Mouse (Mus musculus) liver, embryonic 12.5 days (tissue): ENCODE measurements around the gene Nit1. TPM values are rescaled to one million over a fixed set of nuclear protein-coding genes. Genes with fewer than 3 reads are reported as not detected.
"Not testable (repeated sequence)": the region's sequence is repeated elsewhere in the genome, so short reads cannot be mapped to it uniquely, and the experiment has no call there.

ENCODE experiments used
- ATAC-seq: fragments of 200-750 bp; cut with Nextera tagmentation; 2 replicates; pipeline ENCODE4 v1.8.0; 2017; ENCODE audit warnings: moderate number of reproducible peaks, mild to moderate bottlenecking, moderate library complexity
- H3K27ac ChIP-seq: fragments of 300-500 bp; sonication (generic); 2 replicates; pipeline ENCODE4 v1.5.1; 2016; ENCODE audit warnings: mild to moderate bottlenecking
- H3K27me3 ChIP-seq: fragments of 300-500 bp; sonication (generic); replicated peaks from 2 replicates; pipeline ENCODE4 v1.6.1; 2016; ENCODE audit warnings: mild to moderate bottlenecking, moderate library complexity
- H3K36me3 ChIP-seq: fragments of 300-500 bp; sonication (generic); 2 replicates; pipeline ENCODE4 v1.6.1; 2016; ENCODE audit warnings: mild to moderate bottlenecking, moderate library complexity
- H3K4me1 ChIP-seq: fragments of 300-500 bp; sonication (generic); 2 replicates; pipeline ENCODE4 v1.6.1; 2016
- H3K4me2 ChIP-seq: fragments of 300-500 bp; sonication (generic); 2 replicates; pipeline ENCODE4 v1.6.1; 2016; ENCODE audit warnings: mild to moderate bottlenecking, moderate library complexity
- H3K4me3 ChIP-seq: fragments of 300-500 bp; sonication (generic); 2 replicates; pipeline ENCODE4 v1.5.1; 2016; ENCODE audit warnings: mild to moderate bottlenecking, moderate library complexity
- H3K9ac ChIP-seq: fragments of 300-500 bp; sonication (generic); 2 replicates; pipeline ENCODE4 v1.6.1; 2016; ENCODE audit warnings: mild to moderate bottlenecking, moderate library complexity
- H3K9me3 ChIP-seq: fragments of 300-500 bp; sonication (generic); replicated peaks from 2 replicates; pipeline ENCODE4 v1.6.1; 2016; ENCODE audit warnings: mild to moderate bottlenecking, moderate library complexity
- WGBS: fragments of 180-500 bp; shearing (Covaris S2); methylation state at CpG from one replicate; pipeline ENCODE4 v1.1.7; 2016; ENCODE audit not compliant: insufficient replicate concordance; 5-methylcytosine and 5-hydroxymethylcytosine counted together
- polyA plus RNA-seq: library from polyadenylated mRNA; unstranded; fragments of >200 nt; fragmentation: Nextera tagmentation; extraction: Ambion mirVana; gene quantifications from 2 replicates; pipeline ENCODE4 v1.2.1, GENCODE M21; 2016

Nit1 gene
- polyA plus RNA-seq, 1 experiment from 2014 or later, result 25.3 TPM

GRCm38 (mm10) chr1:171321415-171321814, 24.0 kb downstream of the Nit1 start:
- Histone ChIP-seq H3K27ac (no peak overlapping the region), H3K4me2 (no peak overlapping the region), H3K36me3 (peaks cover 19% of the 10 kb centered on the region; the same call in 1 of the 2 replicates), H3K4me1 (peaks cover 16% of the 10 kb centered on the region), H3K9me3 (no peaks in the 10 kb centered on the region), H3K4me3 (no peak overlapping the region), H3K27me3 (no peaks in the 10 kb centered on the region), H3K9ac (no peak overlapping the region)
- ATAC-seq, result no peak

- H3K4me2 ChIP-seq, result no peak overlapping the region
- peaks cover 9% of the 10 kb centered on the region; the same call in 1 of the 2 replicates for H3K36me3 ChIP-seq
- no peak overlapping the region for H3K4me3 ChIP-seq
- no peaks in the 10 kb centered on the region for H3K27me3 ChIP-seq
- no peak overlapping the region for H3K9ac ChIP-seq
- peaks cover 6% of the 10 kb centered on the region for H3K4me1 ChIP-seq
- H3K9me3 ChIP-seq, result no peaks in the 10 kb centered on the region
- no peak for ATAC-seq
- 46% methylated on average over 5 of the region's 5 CpGs for WGBS
- no peak overlapping the region for H3K27ac ChIP-seq
Measured at GRCm38 (mm10) chr1:171320151-171320550, 25.3 kb downstream of the Nit1 start.

- no peaks in the 10 kb centered on the region for H3K9me3 ChIP-seq
- H3K4me1 ChIP-seq, result peaks cover 6% of the 10 kb centered on the region
- no peak overlapping the region for H3K4me2 ChIP-seq
- H3K36me3 ChIP-seq, result peaks cover 6% of the 10 kb centered on the region; the same call in 1 of the 2 replicates
- WGBS, result 34% methylated on average over 7 of the region's 7 CpGs
- no peak overlapping the region for H3K27ac ChIP-seq
- H3K9ac ChIP-seq, result no peak overlapping the region
- no peak for ATAC-seq
- H3K4me3 ChIP-seq, result no peak overlapping the region
- no peaks in the 10 kb centered on the region for H3K27me3 ChIP-seq
Measured at GRCm38 (mm10) chr1:171319748-171320147, 25.7 kb downstream of the Nit1 start.

- ATAC-seq, result no peak
- H3K9me3 ChIP-seq, result no peaks in the 10 kb centered on the region
- H3K27me3 ChIP-seq, result peaks cover 20% of the 10 kb centered on the region; the same call in 1 of the 2 replicates
- H3K4me3 ChIP-seq, result no peak overlapping the region
- H3K36me3 ChIP-seq, result no peaks in the 10 kb centered on the region
- H3K9ac ChIP-seq, result no peak overlapping the region
- no peak overlapping the region for H3K4me2 ChIP-seq
- no peak overlapping the region for H3K27ac ChIP-seq
- 38% methylated on average over 2 of the region's 2 CpGs for WGBS
- no peaks in the 10 kb centered on the region for H3K4me1 ChIP-seq
Measured at GRCm38 (mm10) chr1:171309321-171309720, 36.1 kb downstream of the Nit1 start.

DNA sequence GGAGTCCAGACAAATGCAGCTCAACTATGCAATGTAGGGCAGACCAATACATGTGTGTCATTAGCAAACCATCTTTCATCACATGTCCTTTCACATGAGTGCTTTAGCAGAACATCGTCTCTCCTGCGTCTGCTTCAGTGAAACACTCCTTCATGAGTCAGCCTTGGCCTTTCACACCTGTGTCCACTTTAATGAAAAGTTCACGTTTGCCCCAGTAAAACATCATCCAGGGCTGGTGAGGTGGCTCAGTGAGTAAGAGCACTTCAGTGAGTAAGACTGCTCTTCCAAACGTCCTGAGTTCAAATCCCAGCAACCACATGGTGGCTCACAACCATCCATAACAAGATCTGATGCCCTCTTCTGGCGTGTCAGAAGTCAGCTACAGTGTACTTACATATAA, 39.3 kb downstream of the Nit1 start:
- not testable (repeated sequence) for H3K9me3 ChIP-seq, H3K36me3 ChIP-seq, H3K4me3 ChIP-seq, H3K9ac ChIP-seq, H3K27ac ChIP-seq, H3K4me2 ChIP-seq, H3K4me1 ChIP-seq, ATAC-seq
- peaks cover 20% of the 10 kb centered on the region; the same call in 1 of the 2 replicates for H3K27me3 ChIP-seq
- WGBS, result 56% methylated on average over 5 of the region's 5 CpGs

GRCm38 (mm10) chr1:171298226-171298625, 47.2 kb downstream of the Nit1 start:
- 42% methylated on average over 3 of the region's 3 CpGs for WGBS
- Histone ChIP-seq H3K4me2 (no peak overlapping the region), H3K9me3 (no peaks in the 10 kb centered on the region), H3K27me3 (peaks cover 36% of the 10 kb centered on the region), H3K9ac (no peak overlapping the region), H3K4me3 (no peak overlapping the region), H3K36me3 (no peaks in the 10 kb centered on the region), H3K4me1 (peaks cover 11% of the 10 kb centered on the region), H3K27ac (no peak overlapping the region)
- no peak for ATAC-seq

DNA sequence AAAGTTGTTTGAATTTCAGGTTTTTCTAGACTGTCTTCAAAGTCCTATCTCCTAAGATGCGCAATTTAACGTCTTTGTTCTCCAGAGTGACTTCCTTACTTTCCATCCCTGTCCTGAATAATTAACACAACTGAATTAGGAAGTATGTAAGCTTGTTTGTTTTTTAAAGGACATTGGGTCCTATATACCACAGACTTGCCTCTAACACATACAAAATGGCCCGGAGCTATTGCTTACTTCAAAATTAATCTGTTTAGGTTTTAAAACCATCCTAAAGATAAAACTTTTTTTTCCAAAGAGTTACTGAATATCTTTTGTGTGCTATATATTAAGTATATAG, 50.4 kb downstream of the Nit1 start:
- Histone ChIP-seq H3K36me3 (peaks cover 23% of the 10 kb centered on the region), H3K4me3 (peak overlapping the region; percentile 82), H3K27ac (peak overlapping the region; percentile 88), H3K9me3 (no peaks in the 10 kb centered on the region), H3K9ac (peak overlapping the region; percentile 80; the same call in 1 of the 2 replicates), H3K4me2 (peak overlapping the region; percentile 68), H3K4me1 (peaks cover 30% of the 10 kb centered on the region), H3K27me3 (peaks cover 36% of the 10 kb centered on the region)
- WGBS, result 11% methylated on average over 3 of the region's 3 CpGs
- ATAC-seq, result no peak

DNA sequence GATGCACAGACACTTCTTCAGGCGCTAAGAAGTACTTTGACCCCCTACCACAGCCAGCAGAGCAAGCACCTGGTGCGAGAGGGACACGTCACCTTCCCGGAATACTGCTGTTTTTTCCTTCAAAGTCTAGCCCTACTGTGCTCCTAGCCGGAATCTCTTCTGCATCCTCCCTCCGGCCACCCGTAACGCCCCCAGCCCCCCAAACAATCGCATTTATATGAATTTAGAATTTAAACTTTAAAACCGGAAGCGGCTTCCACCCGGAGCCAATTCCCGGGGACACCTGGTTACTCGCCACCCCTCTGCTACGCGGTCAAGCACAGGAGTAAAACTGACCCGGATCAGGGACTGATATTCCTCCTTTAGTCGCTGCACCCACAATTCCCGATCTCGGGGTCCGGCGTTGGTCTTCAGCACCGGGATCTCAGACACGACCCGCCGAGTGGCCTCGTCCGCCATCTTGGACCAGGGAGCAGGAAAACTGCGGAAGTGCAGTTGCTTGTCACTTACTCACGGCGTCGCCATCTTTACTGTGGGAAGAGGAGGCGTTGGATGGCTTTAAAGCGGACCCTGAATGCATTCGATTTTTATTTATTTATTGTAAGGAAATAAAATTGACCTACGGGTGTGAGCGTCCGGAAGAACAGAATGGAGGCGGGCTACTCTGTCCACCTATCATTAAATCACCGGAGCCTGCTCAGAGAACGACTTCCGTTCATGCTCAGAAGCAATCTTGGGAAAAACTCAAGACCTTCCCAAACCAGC, 51.0 kb downstream of the Nit1 start, which contains the start of gene Ufc1:
TSS of gene Ufc1 (minus strand) at position 727 of the 765 bp plus-strand sequence.
- Histone ChIP-seq H3K27ac (peak within 1 kb of the TSS; percentile 88), H3K9me3 (no peaks in the 10 kb centered on the region), H3K4me1 (peaks cover 30% of the 10 kb centered on the region), H3K36me3 (peaks cover 29% of the 10 kb centered on the region), H3K4me3 (peak within 1 kb of the TSS; percentile 82), H3K4me2 (peak within 1 kb of the TSS; percentile 68), H3K27me3 (peaks cover 36% of the 10 kb centered on the region), H3K9ac (peak within 1 kb of the TSS; percentile 80)
- ATAC-seq, result peak; percentile 68
- WGBS, result under 1% methylated on average over 42 of the region's 42 CpGs

DNA sequence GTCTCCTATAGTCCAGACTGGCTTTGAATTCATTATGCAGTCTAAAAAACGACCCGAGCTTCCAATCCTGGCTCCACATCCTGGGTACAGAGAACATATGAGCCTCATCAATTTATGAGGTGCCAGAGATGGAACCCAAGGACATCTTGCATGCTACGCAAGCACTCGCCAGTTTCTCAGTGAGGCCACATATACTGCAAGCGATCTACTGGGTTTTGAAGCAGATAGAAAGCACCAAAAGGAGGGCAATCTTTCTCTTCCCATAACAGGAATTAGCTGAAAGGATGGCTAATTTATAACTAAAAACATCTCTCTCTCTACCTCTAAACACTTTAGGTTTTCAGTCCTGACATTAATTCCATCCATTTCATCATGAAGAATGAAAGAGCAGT, 51.5 kb downstream of the Nit1 start:
- 40% methylated on average over 5 of the region's 5 CpGs for WGBS
- peak overlapping the region; percentile 88 for H3K27ac ChIP-seq
- H3K27me3 ChIP-seq, result peaks cover 34% of the 10 kb centered on the region
- peaks cover 35% of the 10 kb centered on the region for H3K36me3 ChIP-seq
- ATAC-seq, result no peak
- no peaks in the 10 kb centered on the region for H3K9me3 ChIP-seq
- H3K4me1 ChIP-seq, result peaks cover 30% of the 10 kb centered on the region
- H3K9ac ChIP-seq, result peak overlapping the region; percentile 80
- H3K4me2 ChIP-seq, result peak overlapping the region; percentile 68
- H3K4me3 ChIP-seq, result peak overlapping the region; percentile 82

DNA sequence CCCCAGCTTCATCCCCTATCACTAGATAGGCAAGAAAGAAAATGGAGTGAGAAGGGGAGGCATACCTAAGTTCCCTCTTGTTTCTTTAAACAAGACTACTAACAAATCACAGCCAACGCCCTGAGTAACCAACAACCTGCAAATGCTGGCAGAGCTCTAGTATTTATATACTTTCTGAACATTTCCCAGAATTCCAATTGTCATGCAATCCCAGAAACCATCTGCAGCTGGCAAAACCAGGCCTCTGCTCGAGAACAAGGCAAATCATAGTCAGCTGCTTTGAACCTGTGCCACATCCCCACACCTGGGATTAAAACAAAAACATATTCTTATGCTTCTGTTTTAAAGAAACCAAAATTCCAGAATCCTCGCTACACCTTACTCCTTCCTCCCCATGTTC, 52.1 kb downstream of the Nit1 start:
- WGBS, result 84% methylated on average over 3 of the region's 3 CpGs
- Histone ChIP-seq H3K4me1 (peaks cover 35% of the 10 kb centered on the region), H3K27ac (no peak overlapping the region), H3K9me3 (no peaks in the 10 kb centered on the region), H3K4me2 (peak overlapping the region; percentile 68), H3K36me3 (peaks cover 40% of the 10 kb centered on the region), H3K9ac (no peak overlapping the region), H3K4me3 (peak overlapping the region; percentile 82), H3K27me3 (peaks cover 29% of the 10 kb centered on the region)
- no peak for ATAC-seq

GRCm38 (mm10) chr1:171288328-171288727, 57.1 kb downstream of the Nit1 start:
- Histone ChIP-seq H3K4me3 (peak overlapping the region; percentile 91), H3K4me2 (peak overlapping the region; percentile 88), H3K9ac (peak overlapping the region; percentile 97; the same call in 1 of the 2 replicates), H3K4me1 (peaks cover 66% of the 10 kb centered on the region), H3K27ac (peak overlapping the region; percentile 76), H3K36me3 (peaks cover 77% of the 10 kb centered on the region), H3K27me3 (no peaks in the 10 kb centered on the region), H3K9me3 (no peaks in the 10 kb centered on the region)
- 56% methylated on average over 4 of the region's 4 CpGs for WGBS
- ATAC-seq, result no peak
